Mouse (Mus musculus): Measurements from ENCODE around the gene 4833427G06Rik.

Gene 4833427G06Rik

GRCm38 (mm10) chr9:51068202-51068601 is 33.7 kb downstream of the 4833427G06Rik start:
- no peak for DNase-seq (ENCODE audit: low spot score)

DNA sequence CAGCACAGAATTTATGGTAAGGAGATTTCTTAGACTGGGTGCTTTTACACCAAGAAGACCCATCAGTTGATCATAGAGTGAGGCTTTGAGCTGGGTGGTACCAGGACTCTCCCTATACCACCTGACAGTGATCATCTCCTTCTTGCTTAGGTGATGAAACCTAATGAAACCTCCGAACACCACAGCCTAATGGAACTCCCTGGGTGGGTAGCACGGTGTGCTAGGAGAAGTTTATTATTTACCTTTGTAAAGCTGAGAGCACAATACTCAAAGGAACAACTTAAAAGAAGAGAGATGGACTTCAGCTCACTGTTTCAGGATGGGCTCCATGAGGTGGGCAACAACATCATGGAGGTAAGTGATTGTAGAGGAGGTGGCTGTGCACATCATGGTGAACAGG is 41.3 kb downstream of the 4833427G06Rik start, which contains the start of gene Btg4:
TSS of gene Btg4 (plus strand) at position 301 of the 400 bp plus-strand sequence.
- no peak for DNase-seq (ENCODE audit: low spot score)

- DNase-seq (ENCODE audit: low spot score) = no peak
Measured at GRCm38 (mm10) chr9:51058951-51059521, 42.8 kb downstream of the 4833427G06Rik start.

- no peak for DNase-seq (ENCODE audit: low spot score)
Measured at GRCm38 (mm10) chr9:51056360-51057324, 45.2 kb downstream of the 4833427G06Rik start.

DNA sequence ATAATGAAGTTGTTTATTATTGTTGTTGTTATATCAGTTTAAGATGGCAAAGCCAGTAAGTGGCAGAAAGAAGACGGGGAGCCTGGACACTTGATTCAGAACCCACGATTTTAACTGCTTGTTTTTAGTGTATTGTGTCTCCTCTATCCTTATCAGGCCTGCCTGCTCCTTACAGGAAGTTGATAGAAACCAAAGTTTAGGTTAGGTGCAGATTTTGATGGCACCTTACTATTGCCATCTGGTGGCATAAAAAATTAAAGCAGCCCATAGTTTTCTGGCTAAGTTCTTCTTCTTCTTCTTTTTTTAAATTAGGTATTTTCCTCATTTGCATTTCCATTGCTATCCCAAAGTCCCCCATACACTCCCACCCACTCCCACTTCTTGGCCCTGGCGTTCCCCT is 49.7 kb downstream of the 4833427G06Rik start:
- DNase-seq (ENCODE audit: low spot score) = no peak

DNA sequence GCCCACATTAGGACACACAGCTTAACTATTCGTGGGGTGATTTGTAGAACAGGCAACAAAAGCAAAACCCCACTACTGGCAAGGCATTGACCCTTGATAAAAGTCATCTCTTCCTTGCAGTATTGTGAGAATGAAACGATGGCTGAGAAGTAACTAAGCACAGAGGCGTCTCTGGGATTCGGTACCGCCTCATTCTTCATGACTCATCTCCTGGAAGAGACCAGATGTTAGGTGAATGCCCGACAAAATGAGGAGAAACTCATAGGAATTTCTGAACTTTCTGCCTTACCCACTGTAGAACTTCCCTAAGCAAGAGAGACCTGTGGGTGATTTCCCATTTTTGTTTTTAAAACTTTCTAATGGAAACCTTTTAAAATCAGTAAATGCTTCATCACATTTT is 59.7 kb downstream of the 4833427G06Rik start:
- no peak for DNase-seq (ENCODE audit: low spot score)

DNA sequence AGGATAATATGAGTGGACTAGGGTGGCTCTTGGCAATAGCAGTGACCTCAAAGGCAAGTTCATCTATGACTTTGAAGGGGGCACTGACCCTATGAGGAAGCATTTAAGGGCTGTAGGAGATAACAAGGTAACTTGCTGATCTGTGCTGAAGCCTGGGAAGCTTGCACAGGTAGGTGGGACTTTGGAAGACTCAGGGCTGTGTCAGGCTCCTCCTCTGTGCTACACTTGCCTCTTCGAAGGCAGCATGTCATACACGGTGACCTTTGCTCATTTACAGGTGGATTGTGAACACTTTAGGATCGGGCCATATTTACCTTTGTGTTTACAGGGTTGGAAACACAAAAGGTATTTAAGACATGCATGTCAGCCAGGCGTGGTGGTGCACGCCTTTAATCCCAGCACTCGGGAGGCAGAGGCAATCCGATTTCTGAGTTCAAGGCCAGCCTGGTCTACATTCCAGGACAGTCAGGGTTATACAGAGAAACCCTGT is 60.3 kb downstream of the 4833427G06Rik start:
- DNase-seq (ENCODE audit: low spot score) = no peak

DNA sequence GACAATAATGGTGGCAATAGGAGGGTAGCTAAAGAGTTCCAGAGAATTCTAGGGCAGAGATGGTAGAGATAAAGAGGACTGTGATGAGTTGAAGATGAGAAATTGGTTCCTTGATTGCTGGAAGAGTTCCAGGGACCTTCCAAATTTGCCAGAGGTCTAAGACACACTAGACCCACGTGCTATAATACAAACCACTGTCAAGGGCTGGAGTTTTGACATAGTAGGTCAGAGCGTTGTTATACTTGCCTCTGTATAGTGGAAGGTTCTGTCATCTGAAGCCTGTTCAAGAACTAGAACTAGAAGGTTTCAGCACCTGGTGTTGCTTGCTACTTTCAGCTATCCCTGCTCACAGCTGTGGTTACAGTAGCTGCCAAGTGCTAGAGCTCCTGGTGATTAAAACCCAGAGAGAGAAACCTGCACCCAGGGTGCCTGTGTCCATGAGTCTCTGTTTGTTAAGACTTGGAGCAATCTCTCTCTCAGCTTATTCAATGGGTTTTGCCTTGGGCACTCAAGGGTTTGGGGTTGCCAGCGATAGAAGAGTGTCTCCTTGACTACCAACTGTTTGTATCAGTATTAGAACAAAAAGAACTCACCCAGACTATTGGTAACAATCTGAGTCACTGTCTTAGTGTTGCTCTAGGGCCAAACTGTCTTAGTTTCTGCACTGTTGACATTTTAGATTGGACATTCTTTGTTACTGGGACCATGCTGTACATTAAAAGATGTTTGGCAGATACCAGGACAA is 68.9 kb downstream of the 4833427G06Rik start:
- DNase-seq (ENCODE audit: low spot score) = no peak

GRCm38 (mm10) chr9:51032291-51032690 is 69.6 kb downstream of the 4833427G06Rik start:
- no peak for DNase-seq (ENCODE audit: low spot score)

GRCm38 (mm10) chr9:51031603-51032002 is 70.3 kb downstream of the 4833427G06Rik start:
- DNase-seq (ENCODE audit: low spot score) = no peak
